Mouse (Mus musculus) bone marrow, adult 2 months (tissue): ENCODE data around the gene Fam92a.
"Not testable (repeated sequence)": the region's sequence is repeated elsewhere in the genome, so short reads cannot be mapped to it uniquely, and the experiment has no call there.

Experiments used
- CTCF ChIP-seq: fragments of 200-500 bp; IDR thresholded peaks from 2 replicates; pipeline ENCODE4 v1.5.1; 2011; ENCODE audit warnings: low read length, control low read depth; ENCODE audit not compliant: control insufficient read depth, insufficient read depth
- POLR2A ChIP-seq: fragments of 200-500 bp; IDR thresholded peaks from 2 replicates; pipeline ENCODE4 v1.6.1; 2011; ENCODE audit warnings: low read depth, mild to moderate bottlenecking, control low read depth, low read length, borderline replicate concordance; ENCODE audit not compliant: control insufficient read depth

DNA sequence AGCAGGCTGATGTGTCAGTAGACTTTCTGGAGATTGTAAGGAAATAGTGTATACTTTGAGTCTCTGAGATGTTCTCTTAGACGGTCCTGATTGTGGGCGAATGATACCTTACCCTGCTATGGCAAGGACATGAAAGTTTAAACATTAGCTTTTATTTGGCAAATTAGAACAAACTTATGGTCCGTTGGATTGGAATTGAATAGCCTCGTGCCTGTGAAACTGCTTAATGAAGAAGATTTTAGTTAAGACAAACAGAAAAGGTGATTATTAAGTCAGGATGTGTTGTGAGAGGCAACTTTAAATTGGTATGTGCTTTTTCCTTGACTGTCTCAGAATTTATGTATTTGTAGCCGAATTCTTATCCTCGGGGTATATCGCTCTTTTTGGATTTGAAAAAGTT, 30.3 kb downstream of the Fam92a start:
- TF ChIP-seq CTCF, POLR2A: not testable (repeated sequence)
